Mouse (Mus musculus) intestine, postnatal 0 days (tissue): ENCODE results near the gene Lrrc4. TPM values are rescaled to one million over a fixed set of nuclear protein-coding genes. Genes with fewer than 3 reads are reported as not detected.

Experiments used
- ATAC-seq: fragments of 200-750 bp; cut with Nextera tagmentation; 2 replicates; pipeline ENCODE4 v1.8.0; 2017; ENCODE audit warnings: mild to moderate bottlenecking, moderate TSS enrichment, moderate library complexity
- H3K27ac ChIP-seq: fragments of 300-500 bp; sonication (generic); 2 replicates; pipeline ENCODE4 v1.5.1; 2014; ENCODE audit warnings: mild to moderate bottlenecking, low read depth, low read length, moderate library complexity
- H3K27me3 ChIP-seq: fragments of 300-500 bp; sonication (generic); replicated peaks from 2 replicates; pipeline ENCODE4 v1.6.1; 2014; ENCODE audit warnings: low read length, mixed read lengths; ENCODE audit not compliant: control insufficient read depth, insufficient read depth
- H3K36me3 ChIP-seq: fragments of 300-500 bp; sonication (generic); 2 replicates; pipeline ENCODE4 v1.6.1; 2014; ENCODE audit warnings: mild to moderate bottlenecking, moderate library complexity; ENCODE audit not compliant: control insufficient read depth, insufficient read depth
- H3K4me1 ChIP-seq: fragments of 300-500 bp; sonication (generic); replicated peaks from 2 replicates; pipeline ENCODE4 v1.6.1; 2014; ENCODE audit warnings: antibody characterized with exemption, low read length, mixed read lengths; ENCODE audit not compliant: control insufficient read depth, insufficient read depth
- H3K4me2 ChIP-seq: fragments of 300-500 bp; sonication (generic); replicated peaks from 2 replicates; pipeline ENCODE4 v1.6.1; 2014; ENCODE audit warnings: low read depth, mild to moderate bottlenecking, moderate library complexity
- H3K4me3 ChIP-seq: fragments of 300-500 bp; sonication (generic); 2 replicates; pipeline ENCODE4 v1.5.1; 2014; ENCODE audit warnings: low read depth, low read length
- H3K9ac ChIP-seq: fragments of 300-500 bp; sonication (generic); 2 replicates; pipeline ENCODE4 v1.6.1; 2014; ENCODE audit warnings: mild to moderate bottlenecking, low read depth, low read length
- H3K9me3 ChIP-seq: fragments of 300-500 bp; sonication (generic); 2 replicates; pipeline ENCODE4 v1.6.1; 2016; ENCODE audit warnings: mixed run types; ENCODE audit not compliant: control insufficient read depth
- CTCF ChIP-seq: sonication (generic); IDR thresholded peaks from 2 replicates; pipeline ENCODE4 v1.5.1; 2016; ENCODE audit warnings: low read depth, mild to moderate bottlenecking, control low read depth, antibody characterized with exemption, moderate library complexity
- WGBS: fragments of 180-500 bp; shearing (Covaris S2); extraction: QIAGEN DNeasy Blood & Tissue Kit; methylation state at CpG from one replicate; pipeline ENCODE4 v1.1.7; 2014; 5-methylcytosine and 5-hydroxymethylcytosine counted together
- polyA plus RNA-seq: library from polyadenylated mRNA; unstranded; fragments of >200 nt; fragmentation: Nextera tagmentation; extraction: Ambion mirVana; gene quantifications from 2 replicates; pipeline ENCODE4 v1.2.1, GENCODE M21; 2015

Lrrc4 gene
- polyA plus RNA-seq, 1 experiment from 2014 or later = 3.2 TPM

DNA sequence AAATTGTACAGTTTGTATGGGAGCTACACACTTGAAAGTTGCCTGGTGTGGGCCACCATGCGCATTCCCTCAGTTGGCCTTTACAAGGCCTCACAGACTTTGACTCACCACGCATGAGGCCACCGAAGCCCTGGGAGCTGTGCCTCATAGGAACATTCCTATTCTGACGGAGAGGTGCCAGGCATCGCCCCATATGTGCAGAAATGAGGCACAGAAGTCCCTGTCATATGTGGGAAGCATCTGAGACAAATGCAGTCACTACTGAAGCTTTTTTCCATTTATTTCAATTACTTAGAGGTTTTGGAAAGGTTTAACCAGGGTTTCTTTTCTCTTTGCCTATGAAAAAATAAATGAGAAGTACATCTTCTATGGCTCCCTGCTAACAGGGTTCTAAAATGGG, 78.3 kb downstream of the Lrrc4 start:
- no peak overlapping the region for H3K9ac ChIP-seq

DNA sequence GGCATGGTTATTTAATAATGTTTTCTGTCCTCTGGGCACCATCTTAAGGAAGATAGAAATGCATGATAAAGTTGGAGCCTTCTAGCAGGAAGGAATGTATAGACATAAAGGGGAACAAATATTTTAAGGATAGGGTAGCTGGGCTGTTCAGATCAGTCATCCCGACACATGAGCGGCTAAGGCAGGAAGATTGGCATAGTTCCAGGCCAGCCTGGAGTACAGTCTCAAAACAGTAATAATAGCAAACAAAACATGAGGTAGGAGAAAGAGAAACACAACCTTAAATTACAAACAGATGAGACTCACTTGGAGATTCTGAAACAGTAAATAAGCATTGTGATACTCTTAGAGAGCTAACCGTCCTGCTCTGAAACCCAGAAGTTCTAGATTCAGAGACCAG, 80.4 kb downstream of the Lrrc4 start:
- no peaks in the 10 kb centered on the region for H3K27me3 ChIP-seq
- no peak overlapping the region for H3K9ac ChIP-seq
- H3K27ac ChIP-seq = no peak overlapping the region
- no peaks in the 10 kb centered on the region; the same call in 1 of the 2 replicates for H3K4me1 ChIP-seq
- 75% methylated on average over 3 of the region's 3 CpGs for WGBS
- H3K4me3 ChIP-seq = no peak overlapping the region
- TF ChIP-seq CTCF = no peak
- H3K36me3 ChIP-seq = peaks cover 11% of the 10 kb centered on the region; the same call in 1 of the 2 replicates
- no peak for ATAC-seq
- no peaks in the 10 kb centered on the region for H3K9me3 ChIP-seq
- no peak overlapping the region for H3K4me2 ChIP-seq

More for the DNA sequence above, 78.3 kb downstream of the Lrrc4 start:
- Histone ChIP-seq H3K36me3 (peaks cover 7% of the 10 kb centered on the region; the same call in 1 of the 2 replicates), H3K27me3 (no peaks in the 10 kb centered on the region), H3K27ac (no peak overlapping the region), H3K9me3 (no peaks in the 10 kb centered on the region), H3K4me3 (no peak overlapping the region), H3K4me1 (no peaks in the 10 kb centered on the region; the same call in none of the 2 replicates), H3K4me2 (no peak overlapping the region)
- WGBS = 97% methylated on average over 5 of the region's 5 CpGs
- no peak for ATAC-seq
- no peak for TF ChIP-seq CTCF

DNA sequence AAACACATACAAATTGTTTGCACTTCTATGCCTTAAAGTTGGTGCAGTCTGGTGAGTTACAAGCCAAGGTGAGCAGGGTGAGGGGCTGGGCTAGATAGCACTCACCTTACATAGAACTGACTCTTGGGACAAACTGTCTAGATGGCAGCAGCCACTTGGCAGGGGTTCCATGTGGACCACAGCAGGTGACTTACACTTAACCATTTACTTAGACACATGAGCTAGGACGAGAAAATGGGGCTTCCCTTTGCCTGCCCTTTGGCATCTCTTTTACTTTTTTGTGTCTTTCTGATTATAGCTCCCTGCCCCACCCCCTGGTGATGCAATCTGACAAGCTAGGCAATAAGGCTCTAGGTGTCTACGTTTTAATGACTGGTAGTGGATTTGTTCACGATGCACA, 82.3 kb downstream of the Lrrc4 start:
- WGBS = 35% methylated on average over 3 of the region's 3 CpGs
- ATAC-seq = no peak

DNA sequence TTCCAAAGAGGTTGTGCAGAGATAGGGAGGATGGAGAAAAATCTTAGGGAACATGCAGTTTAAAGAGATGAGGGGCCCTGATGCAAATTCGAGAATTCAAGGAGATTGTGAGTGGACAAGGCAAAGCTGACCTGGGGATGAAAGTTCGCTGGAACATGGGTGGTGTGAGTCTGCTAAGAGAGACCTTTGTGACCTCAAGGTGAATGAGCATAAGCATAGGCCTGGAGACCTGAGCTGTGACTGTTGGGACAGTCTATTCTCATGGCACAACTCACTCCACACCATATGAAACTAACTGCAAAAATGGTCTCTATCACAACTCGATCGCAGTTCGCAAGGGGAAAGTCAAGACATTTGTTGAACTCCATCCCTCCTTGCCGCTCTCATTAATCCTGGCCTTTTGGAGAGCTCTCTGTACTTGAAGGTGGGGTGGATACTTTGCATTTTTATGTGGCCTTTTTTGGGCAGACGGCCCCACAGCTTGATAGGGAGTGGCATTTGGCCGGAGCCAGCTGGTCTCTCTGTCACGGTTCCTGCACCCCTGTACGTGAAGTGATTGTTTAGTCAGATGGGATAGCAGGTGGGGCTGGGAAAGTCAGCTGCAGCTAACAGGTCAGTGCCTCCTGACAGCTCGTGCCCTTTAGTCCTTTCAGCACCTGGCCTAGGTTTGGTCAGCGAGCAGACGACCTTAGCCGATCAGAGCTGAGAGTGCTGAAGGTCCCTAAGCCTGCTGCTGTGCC, 83.4 kb downstream of the Lrrc4 start:
- H3K27ac ChIP-seq = no peak overlapping the region
- H3K9ac ChIP-seq = no peak overlapping the region
- H3K4me2 ChIP-seq = no peak overlapping the region
- no peaks in the 10 kb centered on the region for H3K27me3 ChIP-seq
- TF ChIP-seq CTCF = no peak
- ATAC-seq = no peak
- H3K4me1 ChIP-seq = no peaks in the 10 kb centered on the region
- H3K9me3 ChIP-seq = no peaks in the 10 kb centered on the region
- no peak overlapping the region for H3K4me3 ChIP-seq
- 66% methylated on average over 14 of the region's 14 CpGs for WGBS
- H3K36me3 ChIP-seq = peaks cover 16% of the 10 kb centered on the region

More for the DNA sequence above, 82.3 kb downstream of the Lrrc4 start:
- Histone ChIP-seq H3K9me3 (no peaks in the 10 kb centered on the region), H3K27me3 (no peaks in the 10 kb centered on the region), H3K27ac (no peak overlapping the region), H3K9ac (no peak overlapping the region), H3K4me3 (no peak overlapping the region), H3K4me1 (no peaks in the 10 kb centered on the region), H3K4me2 (no peak overlapping the region), H3K36me3 (peaks cover 19% of the 10 kb centered on the region)
- no peak for TF ChIP-seq CTCF

DNA sequence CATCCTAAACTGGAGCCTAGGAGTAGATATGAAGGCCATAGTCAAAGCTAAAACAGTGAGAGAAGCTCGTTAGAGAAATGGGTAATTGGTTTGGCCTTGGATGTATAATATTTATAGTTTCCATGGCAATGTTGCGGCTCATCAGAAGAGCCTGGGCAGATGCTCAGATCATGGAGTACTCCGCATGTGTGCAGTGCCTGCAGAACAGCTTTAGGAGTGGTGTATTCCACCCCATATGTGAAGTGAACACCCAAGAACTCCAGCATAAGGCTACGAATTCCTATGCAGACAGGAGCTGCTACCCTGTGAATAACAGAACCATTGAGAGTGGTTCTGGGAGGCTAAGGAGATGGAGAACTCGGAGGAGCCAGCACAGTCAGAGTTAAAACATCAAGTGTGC, 84.5 kb downstream of the Lrrc4 start:
- H3K27ac ChIP-seq = no peak overlapping the region
- H3K4me3 ChIP-seq = no peak overlapping the region
- peaks cover 15% of the 10 kb centered on the region for H3K36me3 ChIP-seq
- no peak for ATAC-seq
- no peak overlapping the region for H3K9ac ChIP-seq
- H3K27me3 ChIP-seq = no peaks in the 10 kb centered on the region
- TF ChIP-seq CTCF = no peak
- WGBS = 84% methylated on average over 5 of the region's 5 CpGs
- no peak overlapping the region for H3K4me2 ChIP-seq
- H3K4me1 ChIP-seq = no peaks in the 10 kb centered on the region; the same call in 1 of the 2 replicates
- H3K9me3 ChIP-seq = no peaks in the 10 kb centered on the region

DNA sequence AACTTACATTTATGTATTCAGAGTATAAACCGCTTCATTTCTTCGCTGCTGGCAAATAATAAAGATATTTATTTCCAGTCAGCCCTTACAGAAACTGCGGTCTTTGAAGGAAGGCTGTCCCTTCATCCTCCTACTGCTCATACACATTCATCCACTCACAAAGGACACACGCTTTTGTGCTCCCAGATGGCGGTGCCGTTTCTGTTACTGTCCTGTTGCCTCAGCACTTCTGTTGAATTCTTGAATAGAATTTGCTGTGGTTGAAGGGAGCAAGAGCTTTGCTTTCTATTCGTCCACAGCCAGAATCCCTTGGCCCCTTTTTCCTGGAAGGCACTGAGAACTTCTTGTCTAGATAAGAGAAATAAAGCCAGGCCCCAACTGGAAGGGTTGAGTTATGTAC, 85.7 kb downstream of the Lrrc4 start:
- Histone ChIP-seq H3K4me3 (no peak overlapping the region), H3K9me3 (no peaks in the 10 kb centered on the region), H3K9ac (no peak overlapping the region), H3K4me1 (no peaks in the 10 kb centered on the region; the same call in 1 of the 2 replicates), H3K27me3 (no peaks in the 10 kb centered on the region), H3K27ac (no peak overlapping the region), H3K4me2 (no peak overlapping the region), H3K36me3 (peaks cover 15% of the 10 kb centered on the region)
- WGBS = 90% methylated on average over 7 of the region's 7 CpGs
- TF ChIP-seq CTCF = no peak
- no peak for ATAC-seq
